Mouse (Mus musculus) layer of hippocampus, adult 18-20 months (tissue): ENCODE measurements around the gene Car12. TPM values are rescaled to one million over a fixed set of nuclear protein-coding genes. Genes with fewer than 3 reads are reported as not detected.
"Not testable (repeated sequence)": the region's sequence is repeated elsewhere in the genome, so short reads cannot be mapped to it uniquely, and the experiment has no call there.

Experiments
- DNase-seq, 2 experiments: peaks; one replicate each; pipeline ENCODE4 v3.0.0; 2022; ENCODE audit warnings: low spot score in 2 of 2
- total RNA-seq, 2 experiments: library from RNA; stranded (reverse); gene quantifications; 2 replicates each; pipeline ENCODE4 v1.2.3; 2021

Car12 gene
- total RNA-seq, 2 experiments from 2014 or later = 45.8 to 55.2 TPM

- no peak for DNase-seq
Observed at GRCm38 (mm10) chr9:66760991-66761390, 47.5 kb downstream of the Car12 start.

- DNase-seq = no peak
Observed at GRCm38 (mm10) chr9:66768721-66769120, 55.2 kb downstream of the Car12 start.

GRCm38 (mm10) chr9:66769275-66769674, 55.8 kb downstream of the Car12 start:
- no peak for DNase-seq

- DNase-seq = no peak
Observed at GRCm38 (mm10) chr9:66770701-66771100, 57.2 kb downstream of the Car12 start.

GRCm38 (mm10) chr9:66784552-66784951, 71.1 kb downstream of the Car12 start:
- DNase-seq = not testable (repeated sequence)

GRCm38 (mm10) chr9:66787821-66788220, 74.3 kb downstream of the Car12 start:
- DNase-seq = peak in 1 of 2 experiments; percentile 67

- DNase-seq = peak in 1 of 2 experiments; percentile 28
Observed at GRCm38 (mm10) chr9:66794629-66795463, 81.4 kb downstream of the Car12 start.

GRCm38 (mm10) chr9:66795464-66796324, 82.2 kb downstream of the Car12 start, which contains the start of gene Aph1b:
TSS of gene Aph1b (minus strand) at chr9:66795490.
- peak; percentile 94 to 96 for DNase-seq

GRCm38 (mm10) chr9:66796739-66797138, 83.3 kb downstream of the Car12 start, which contains the start of gene Gm10647:
TSS of gene Gm10647 (plus strand) at chr9:66797039.
- no peak for DNase-seq

- no peak for DNase-seq
Observed at GRCm38 (mm10) chr9:66801947-66802346, 88.5 kb downstream of the Car12 start.

- not testable (repeated sequence) for DNase-seq
Observed at GRCm38 (mm10) chr9:66805951-66806350, 92.5 kb downstream of the Car12 start.

GRCm38 (mm10) chr9:66813392-66813791, 99.9 kb downstream of the Car12 start:
- no peak for DNase-seq

Other genes starting within 250 kb of the Car12 start
- gene Fbxl22, start 199.1 kb upstream of the Car12 start, total RNA-seq = under 1 TPM; 0.20 to 0.30 TPM
- 10 to 100 TPM; 38.7 to 42.0 TPM for gene Usp3, start 120.5 kb upstream of the Car12 start, total RNA-seq
- gene Aph1b, start 81.8 kb downstream of the Car12 start, total RNA-seq = 10 to 100 TPM; 32.0 to 34.5 TPM
- under 1 TPM; 0.36 to 0.59 TPM for gene Gm10647, start 83.4 kb downstream of the Car12 start, total RNA-seq
- gene Aph1c, start 121.0 kb downstream of the Car12 start, total RNA-seq = 10 to 100 TPM in 1 of 2 experiments, 1 to 10 TPM in 1; 9.0 to 10.6 TPM
- gene Rab8b, start 206.0 kb downstream of the Car12 start, total RNA-seq = 10 to 100 TPM; 53.6 to 57.1 TPM
- gene Rps27l, start 232.4 kb downstream of the Car12 start, total RNA-seq = 10 to 100 TPM; 35.9 to 39.4 TPM